Mouse (Mus musculus) adrenal gland, adult 2 months (tissue): ENCODE results near the gene Gmds. TPM values are rescaled to one million over a fixed set of nuclear protein-coding genes. Genes with fewer than 3 reads are reported as not detected.

Source experiments
- DNase-seq: peaks from one replicate; pipeline ENCODE4 v3.0.0; 2021
- polyA plus RNA-seq: library from polyadenylated mRNA; depleted of rRNA; stranded (reverse); fragments of >200 nt; gene quantifications from 2 replicates; pipeline ENCODE4 v1.2.3, GENCODE M21; 2012
- total RNA-seq, 2 experiments: library from RNA; stranded (reverse); gene quantifications; 2 replicates each; pipeline ENCODE4 v1.2.3; 2021

The Gmds gene
- total and polyA plus RNA-seq, 3 experiments, result 5.7 to 8.6 (median 6.9) TPM

GRCm38 (mm10) chr13:32267184-32267775, 71.3 kb downstream of the Gmds start:
- DNase-seq, result peak; percentile 3

GRCm38 (mm10) chr13:32266721-32267120, 71.8 kb downstream of the Gmds start:
- no peak for DNase-seq

- DNase-seq, result peak; percentile 21
These were observed 82.4 kb downstream of the Gmds start for GRCm38 (mm10) chr13:32256121-32256520.

- DNase-seq, result no peak
These were observed 86.3 kb downstream of the Gmds start for GRCm38 (mm10) chr13:32252276-32252675.

GRCm38 (mm10) chr13:32242200-32242599, 96.3 kb downstream of the Gmds start:
- DNase-seq, result peak; percentile 35

- DNase-seq, result peak; percentile 17
These were observed 102.3 kb downstream of the Gmds start for GRCm38 (mm10) chr13:32236269-32236678.

GRCm38 (mm10) chr13:32235046-32235445, 103.5 kb downstream of the Gmds start:
- no peak for DNase-seq

GRCm38 (mm10) chr13:32234019-32234418, 104.5 kb downstream of the Gmds start:
- peak; percentile 10 for DNase-seq

GRCm38 (mm10) chr13:32232391-32232790, 106.1 kb downstream of the Gmds start:
- no peak for DNase-seq

- no peak for DNase-seq
These were observed 106.6 kb downstream of the Gmds start for GRCm38 (mm10) chr13:32231956-32232355.

- no peak for DNase-seq
These were observed 110.5 kb downstream of the Gmds start for GRCm38 (mm10) chr13:32227874-32228562.

GRCm38 (mm10) chr13:32217647-32218046, 120.9 kb downstream of the Gmds start:
- no peak for DNase-seq

GRCm38 (mm10) chr13:32213702-32214452, 124.7 kb downstream of the Gmds start:
- DNase-seq, result peak; percentile 24

- no peak for DNase-seq
These were observed 126.4 kb downstream of the Gmds start for GRCm38 (mm10) chr13:32212125-32212524.

- no peak for DNase-seq
These were observed 131.2 kb downstream of the Gmds start for GRCm38 (mm10) chr13:32207172-32207908.

- peak; percentile 19 for DNase-seq
These were observed 158.6 kb downstream of the Gmds start for GRCm38 (mm10) chr13:32179906-32180305.

- DNase-seq, result no peak
These were observed 159.9 kb downstream of the Gmds start for GRCm38 (mm10) chr13:32178682-32179081.

- no peak for DNase-seq
These were observed 160.6 kb downstream of the Gmds start for GRCm38 (mm10) chr13:32177852-32178453.

GRCm38 (mm10) chr13:32175028-32175427, 163.5 kb downstream of the Gmds start:
- no peak for DNase-seq

GRCm38 (mm10) chr13:32169173-32169572, 169.4 kb downstream of the Gmds start:
- peak; percentile 10 for DNase-seq

GRCm38 (mm10) chr13:32167806-32168205, 170.7 kb downstream of the Gmds start:
- DNase-seq, result no peak

- no peak for DNase-seq
These were observed 173.0 kb downstream of the Gmds start for GRCm38 (mm10) chr13:32165581-32165980.
